Mouse (Mus musculus) brain, embryonic 14.5 days (tissue): ENCODE measurements at regions not wholly inside any gene's neighbourhood (a gene's known extent, or its start where the extent isn't known, plus 50 kb on each side); places are given as distances from the start of the nearest gene placed in this dataset.

Experiments used
- DNase-seq: peaks from one replicate; pipeline ENCODE4 v3.0.0-alpha.2; 2011; ENCODE audit warnings: low read depth
- CTCF ChIP-seq: fragments of 200-500 bp; IDR thresholded peaks from 2 replicates; pipeline ENCODE4 v1.5.1; 2012; ENCODE audit warnings: inconsistent platforms, mild to moderate bottlenecking, moderate library complexity, borderline replicate concordance; ENCODE audit not compliant: insufficient read depth, insufficient read length; ENCODE audit errors: extremely low read depth
- POLR2A ChIP-seq: fragments of 200-500 bp; IDR thresholded peaks from 2 replicates; pipeline ENCODE4 v1.6.1; 2012; ENCODE audit warnings: mild to moderate bottlenecking, inconsistent platforms, borderline replicate concordance; ENCODE audit not compliant: poor library complexity, insufficient read depth, insufficient read length, severe bottlenecking; ENCODE audit errors: extremely low read depth

DNA sequence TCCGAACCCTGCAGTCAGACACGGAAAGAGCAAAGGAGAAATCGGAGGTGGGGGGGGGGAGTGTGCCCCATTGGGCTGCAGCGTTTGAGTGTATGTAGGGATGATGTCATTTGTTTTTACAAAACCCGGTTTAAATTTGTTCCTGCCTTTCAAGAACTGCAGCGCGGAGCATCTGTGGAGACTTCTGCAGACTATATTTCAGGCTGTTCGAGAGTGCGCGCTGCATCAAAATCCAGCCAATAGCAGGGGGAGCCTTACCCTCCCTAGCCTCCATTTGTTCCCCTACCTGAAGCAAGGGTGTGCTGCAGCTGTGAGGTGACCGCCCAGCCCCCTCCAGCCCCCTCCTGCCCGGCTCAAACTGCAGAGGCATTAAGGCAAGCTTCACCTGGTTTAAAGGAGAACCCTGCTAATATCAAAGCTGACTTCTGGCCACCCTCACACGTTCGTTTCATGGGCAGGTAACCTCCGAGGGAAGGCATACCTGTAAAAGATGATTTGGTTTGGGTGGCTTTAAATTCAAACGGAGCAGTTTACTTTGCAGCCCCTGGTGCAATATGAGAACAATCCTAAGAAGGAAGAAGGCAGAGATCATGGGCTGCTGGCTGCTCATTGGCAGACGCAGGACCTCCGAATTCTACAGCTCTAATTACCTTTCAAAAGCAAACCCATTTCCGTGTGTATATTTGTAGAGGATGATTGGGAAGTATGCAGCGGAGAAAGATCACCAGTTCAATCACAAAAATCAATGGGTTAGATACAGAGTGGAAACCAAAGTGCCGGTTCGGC lies 193.3 kb upstream of the Klf12 start:
- peak; percentile 85 for DNase-seq
- TF ChIP-seq POLR2A (no peak), CTCF (peak; percentile 11; the same call in 1 of the 2 replicates)

DNA sequence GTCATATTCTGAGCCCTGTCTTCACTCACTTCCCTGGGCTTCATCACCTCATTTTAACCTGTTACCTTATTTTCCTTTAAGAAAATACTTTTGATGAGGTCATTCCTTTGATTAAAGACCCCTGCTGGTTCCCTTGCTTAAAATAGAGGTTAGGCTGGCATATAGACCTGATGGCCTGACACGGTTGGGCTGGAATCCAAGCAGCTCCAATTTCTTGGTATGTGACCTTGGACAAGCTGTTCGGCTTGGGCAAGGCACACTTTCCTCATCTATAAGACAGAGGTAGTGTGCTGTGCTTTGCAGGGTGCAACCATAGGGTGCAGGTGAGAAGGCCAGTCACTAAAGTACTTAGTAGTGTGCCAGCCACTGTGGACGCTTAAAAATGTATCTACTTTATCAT lies 183.8 kb upstream of the Klf12 start:
- TF ChIP-seq POLR2A (no peak), CTCF (no peak)

GRCm38 (mm10) chr14:100462321-100462720 lies 177.8 kb upstream of the Klf12 start:
- DNase-seq = no peak
- TF ChIP-seq POLR2A (no peak), CTCF (no peak)

More for the DNA sequence above, 183.8 kb upstream of the Klf12 start:
- no peak for DNase-seq

DNA sequence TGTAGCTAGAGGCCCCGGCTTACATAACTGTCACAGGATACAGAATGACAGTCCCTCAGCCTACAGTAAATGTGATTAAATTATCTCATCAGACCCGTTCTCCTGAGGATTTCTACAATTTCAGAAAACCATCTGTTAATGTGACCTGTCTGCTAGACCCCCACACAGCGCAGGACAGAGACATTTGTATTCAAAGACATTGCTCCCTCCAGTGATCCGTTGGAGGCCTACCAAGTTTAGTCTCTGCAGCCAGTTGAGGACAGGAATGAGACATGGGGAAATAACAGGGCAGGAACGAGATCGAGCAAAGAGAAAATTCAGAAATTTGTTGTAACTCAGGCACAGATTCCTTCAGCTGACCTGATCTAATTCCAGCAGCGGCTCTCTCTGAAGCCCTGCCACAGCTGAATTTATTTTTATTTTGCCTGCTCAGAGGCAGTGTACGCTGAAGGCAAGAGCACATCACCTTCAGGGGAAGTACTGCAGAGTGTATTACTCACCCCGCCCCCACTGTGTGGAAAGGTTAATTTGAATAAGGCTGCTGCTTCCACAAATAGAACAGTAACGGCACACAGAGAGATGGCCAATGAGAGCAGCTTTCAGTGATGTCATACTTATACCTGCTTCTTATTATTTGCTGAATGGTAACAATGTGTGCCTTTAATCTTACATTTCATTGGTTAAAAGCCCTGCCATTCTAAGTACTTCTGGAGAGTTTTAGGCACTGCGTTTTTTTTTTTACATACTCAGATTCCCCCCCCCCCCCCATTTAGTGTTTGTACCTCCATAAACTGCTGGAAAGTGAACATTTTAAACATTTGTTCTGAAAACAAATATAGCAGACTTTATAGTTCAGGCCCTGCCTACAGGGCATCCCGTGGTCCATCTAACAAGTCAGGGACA lies 176.9 kb upstream of the Klf12 start:
- TF ChIP-seq CTCF (no peak), POLR2A (no peak)
- peak; percentile 97 for DNase-seq

- TF ChIP-seq CTCF (no peak), POLR2A (no peak)
- DNase-seq = peak; percentile 41
Measured at GRCm38 (mm10) chr14:100459601-100460290, 175.3 kb upstream of the Klf12 start.

GRCm38 (mm10) chr14:100458727-100459447 lies 174.4 kb upstream of the Klf12 start:
- no peak for TF ChIP-seq CTCF
- no peak for TF ChIP-seq POLR2A
- DNase-seq = peak; percentile 99

DNA sequence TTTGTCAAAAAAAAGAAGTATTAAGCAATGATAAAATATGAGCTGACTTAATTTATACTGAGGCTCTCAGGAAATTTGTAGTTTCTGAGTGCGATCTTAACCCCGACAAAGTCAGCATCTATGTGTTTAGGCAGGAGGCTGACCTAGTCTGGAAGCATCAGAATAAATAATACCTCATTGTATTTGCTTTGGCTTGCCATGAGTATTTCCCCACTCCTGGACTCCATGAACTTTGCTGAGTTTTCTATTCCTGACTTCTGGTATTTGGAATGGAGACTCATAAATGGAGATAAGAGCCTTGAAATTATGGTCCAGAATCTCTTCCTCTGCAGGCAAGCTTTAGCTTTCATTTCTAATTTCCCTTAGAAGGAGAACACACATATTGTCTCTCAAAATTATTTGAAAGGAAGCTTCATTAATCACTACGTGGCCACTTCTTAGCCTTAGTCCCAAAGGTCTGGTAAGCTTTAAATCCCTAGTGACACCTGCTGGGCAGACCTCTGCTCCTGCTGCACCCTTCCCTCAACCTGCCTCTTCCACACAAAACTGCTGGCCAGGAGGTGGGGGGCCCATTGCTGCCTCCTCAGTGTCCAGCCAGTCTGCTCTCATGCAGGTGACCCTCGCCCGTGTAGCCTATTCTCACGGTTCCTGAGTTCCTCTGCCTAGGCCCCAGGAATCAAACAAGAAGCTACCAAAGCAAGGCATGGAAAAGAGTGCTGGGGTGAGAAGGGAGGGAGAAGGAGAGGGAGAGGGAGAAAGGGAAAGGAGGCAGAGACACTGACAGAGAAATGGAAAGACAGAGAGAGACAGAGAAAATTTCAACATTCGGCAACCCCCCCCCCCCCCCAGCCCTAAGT lies 173.6 kb upstream of the Klf12 start:
- TF ChIP-seq CTCF = peak; percentile 13; the same call in 1 of the 2 replicates
- TF ChIP-seq POLR2A = no peak
- peak; percentile 65 for DNase-seq

- DNase-seq = no peak
- no peak for TF ChIP-seq CTCF
- no peak for TF ChIP-seq POLR2A
Measured at GRCm38 (mm10) chr14:100446130-100446529, 161.7 kb upstream of the Klf12 start.

DNA sequence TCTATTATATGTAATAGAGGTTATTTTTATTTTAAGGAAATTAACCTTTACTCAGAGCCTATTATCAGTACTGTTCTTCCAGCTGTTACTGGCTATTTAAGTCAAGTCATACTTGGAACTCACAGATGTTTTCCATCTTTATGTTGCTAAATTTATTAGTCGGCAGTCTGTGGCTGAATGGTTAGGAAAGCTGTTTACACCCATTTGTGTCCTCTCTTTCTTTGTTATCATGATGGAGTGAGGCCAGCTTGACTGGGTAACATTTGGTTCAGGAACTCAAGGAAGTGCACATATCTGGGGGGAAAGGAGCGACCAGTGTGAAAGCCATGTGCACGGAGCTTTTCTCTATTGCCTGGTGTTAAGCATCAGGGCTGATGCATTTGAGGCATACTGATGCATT lies 160.4 kb upstream of the Klf12 start:
- no peak for DNase-seq
- TF ChIP-seq POLR2A = no peak
- TF ChIP-seq CTCF = no peak

DNA sequence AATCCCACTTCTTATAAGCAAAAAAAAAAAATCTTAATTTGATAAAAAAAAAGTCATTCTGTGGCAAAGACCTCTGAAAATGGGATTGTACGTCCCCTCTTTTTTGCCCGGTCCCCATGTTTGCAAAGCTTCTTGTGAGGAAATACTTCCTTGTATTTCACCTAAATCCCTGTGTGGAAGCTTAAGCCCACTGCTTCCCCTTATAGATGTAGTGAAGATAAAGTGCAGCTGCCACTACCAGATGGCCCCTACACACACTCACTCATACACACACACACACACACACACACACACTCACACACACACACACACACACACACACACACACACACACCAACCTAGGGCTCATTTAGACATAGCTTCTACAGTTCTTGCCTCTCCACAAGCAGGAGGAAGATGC lies 159.6 kb upstream of the Klf12 start:
- no peak for DNase-seq
- TF ChIP-seq CTCF = no peak
- TF ChIP-seq POLR2A = no peak
